ENCODE assay signal across 8 mouse cellular contexts in genomic region chr14:61112404-61112803, GRCm38 (mm10). TPM values are rescaled to one million over a fixed set of nuclear protein-coding genes. Genes with fewer than 3 reads are reported as not detected.
A peak's percentile ranks its signal among the peaks of the same experiment; 100 is the strongest.
DNase-seq lines count a peak whose midpoint lies in the region; ATAC-seq and TF ChIP-seq lines count a peak whose summit lies in the region.

No protein-coding gene starts in this region.

- TF ChIP-seq EP300 in MEL (IDR thresholded peaks at IDR 0.05; ENCODE audit: low read depth in 1 of 2, low read length in 2 of 2) = no peak

- intact Hi-C loops in heart, postnatal 36 days (cut with DNase I) = loop anchor here (1.0 to 5.0 kb wide), 2 partner anchors 313 to 400 kb away; no protein-coding TSS in a partner anchor

- peak; percentile 42 to 89 (median 76) for TF ChIP-seq CTCF in MEL (IDR thresholded peaks at IDR 0.05 in 2 of 3, conservative IDR thresholded peaks at IDR 0.05 in 1 of 3; ENCODE audit: control insufficient read depth in 1 of 3, insufficient read depth in 1 of 3, low read depth in 2 of 3, low read length in 3 of 3, poor library complexity in 1 of 3, severe bottlenecking in 1 of 3)
- TF ChIP-seq CTCF in embryonic fibroblast, embryonic 13.5 days (IDR thresholded peaks at IDR 0.05; ENCODE audit: borderline replicate concordance, insufficient read depth, low read length) = peak; percentile 80

- no peak for TF ChIP-seq POLR2A in MEL (IDR thresholded peaks at IDR 0.05; ENCODE audit: control insufficient read depth in 1 of 2, insufficient read depth in 1 of 2, low read depth in 1 of 2, low read length in 2 of 2, poor library complexity in 1 of 2)
- no peak for TF ChIP-seq POLR2A in embryonic fibroblast, embryonic 13.5 days (IDR thresholded peaks at IDR 0.05; ENCODE audit: low read depth, low read length)

- DNase-seq in MEL (ENCODE audit: low read depth, low spot score) = peak; percentile 61
- peak; percentile 84 for DNase-seq in brain, adult 2 months (ENCODE audit: low read depth, low spot score)
- peak; percentile 71 to 85 for DNase-seq in heart, postnatal 36 days
- DNase-seq in layer of hippocampus, postnatal 36 days = peak; percentile 80
- DNase-seq in right cerebral cortex, postnatal 36 days (ENCODE audit: low spot score in 2 of 2) = peak; percentile 50 to 63
- DNase-seq in urinary bladder, postnatal 36 days (ENCODE audit: low spot score in 2 of 2) = peak; percentile 61 to 72

- H3K36me3 ChIP-seq in MEL (ENCODE audit: control insufficient read depth in 1 of 2, insufficient read depth in 2 of 2, low read length in 2 of 2) = no peaks in the 10 kb centered on the region

- peak; percentile 83 for ATAC-seq in megakaryocyte-erythroid progenitor cell, adult 5-6 weeks (replicated peaks; ENCODE audit: low FRiP score, low TSS enrichment, poor library complexity, severe bottlenecking)

- no peak overlapping the region for H3K9ac ChIP-seq in MEL (ENCODE audit: control insufficient read depth, low read depth, low read length, poor library complexity, severe bottlenecking)

- H3K27me3 ChIP-seq in MEL (ENCODE audit: control insufficient read depth in 1 of 2, insufficient read depth in 2 of 2, low read length in 2 of 2) = peaks cover 0 to 4% of the 10 kb centered on the region in 2 experiments; a peak in 1 of 4 replicates

- no peaks in the 10 kb centered on the region for H3K79me2 ChIP-seq in MEL (ENCODE audit: control insufficient read depth, insufficient read depth, low read length, poor library complexity)

- peak; percentile 81 for TF ChIP-seq RAD21 in MEL (IDR thresholded peaks at IDR 0.05; ENCODE audit: low read depth, low read length)

- no peaks in the 10 kb centered on the region for H3K9me3 ChIP-seq in MEL (replicated peaks; ENCODE audit: insufficient read depth, low read length)

- no peaks in the 10 kb centered on the region for H3K4me1 ChIP-seq in MEL (ENCODE audit: control insufficient read depth in 1 of 2, insufficient read depth in 2 of 2, low read length in 2 of 2)
- no peaks in the 10 kb centered on the region for H3K4me1 ChIP-seq in embryonic fibroblast, embryonic 13.5 days (ENCODE audit: control insufficient read depth, insufficient read depth, low read length)

- H3K27ac ChIP-seq in MEL (ENCODE audit: control insufficient read depth, low read depth, low read length) = no peak overlapping the region
- H3K27ac ChIP-seq in embryonic fibroblast, embryonic 13.5 days (ENCODE audit: insufficient read depth, low read length) = no peak overlapping the region

- H3K4me3 ChIP-seq in MEL (ENCODE audit: control insufficient read depth in 1 of 2, insufficient read depth in 1 of 2, low read depth in 2 of 2, low read length in 2 of 2) = no peak overlapping the region
- no peak overlapping the region for H3K4me3 ChIP-seq in embryonic fibroblast, embryonic 13.5 days (ENCODE audit: insufficient read depth, low read length)

TF ChIP-seq in MEL, 35 proteins besides CTCF, POLR2A, EP300 and RAD21:
- TF ChIP-seq TBP (IDR thresholded peaks at IDR 0.05; ENCODE audit: low read depth, low read length) (no peak), ZMIZ1 (IDR thresholded peaks at IDR 0.05; ENCODE audit: low read depth, low read length) (no peak), POLR2AphosphoS5 (IDR thresholded peaks at IDR 0.05; ENCODE audit: borderline replicate concordance, low read depth, low read length) (no peak), SMC3 (IDR thresholded peaks at IDR 0.05; ENCODE audit: low read depth, low read length) (peak; percentile 83), RCOR1 (IDR thresholded peaks at IDR 0.05; ENCODE audit: low read depth, low read length) (no peak), ZC3H11A (IDR thresholded peaks at IDR 0.05; ENCODE audit: low read depth, low read length) (peak; percentile 68), USF1 (IDR thresholded peaks at IDR 0.05; ENCODE audit: low read depth, low read length) (0 out of 2 replicates have a peak, but pooled peaks have one; percentile 35)

RNA-seq across cellular contexts. Expression of gene Sacs, which starts 25.9 kb away (rescaled TPM):
- total RNA-seq in MEL (2012; rRNA removed) = 12.1 and 12.9 TPM in 2 replicates
- polyA plus RNA-seq in MEL (2012; ENCODE audit: insufficient read depth in 1 of 2, insufficient read length in 2 of 2, low read depth in 1 of 2, low replicate concordance in 2 of 2, missing spikeins in 1 of 2) = 10 to 100 TPM; 10.9 to 32.0 TPM
- 18.3 and 30.1 TPM in 2 replicates for polyA plus RNA-seq in embryonic fibroblast, embryonic 13.5 days (2011; ENCODE audit: insufficient read length, low read depth, missing spikeins)
- 10 to 100 TPM; 27.0 to 31.9 TPM for total RNA-seq in heart, postnatal 36 days (2021)
- 10 to 100 TPM; 58.3 to 59.1 TPM for total RNA-seq in layer of hippocampus, postnatal 36 days (2021)
- 26.9 and 28.2 TPM in 2 replicates for total RNA-seq in megakaryocyte-erythroid progenitor cell, adult 5-6 weeks (2014; fragmentation: Nextera tagmentation)
- 27.3 and 34.7 TPM in 2 replicates for total RNA-seq in megakaryocyte-erythroid progenitor cell, adult 5-6 weeks (2017)
